Mouse (Mus musculus): ENCODE results near the gene Cmtm2a.

Cmtm2a gene

GRCm38 (mm10) chr8:104242038-104242644 lies 50.8 kb downstream of the Cmtm2a start:
- H3K36me3 ChIP-seq (ENCODE audit: insufficient read depth, low read length) = peaks cover 78% of the 10 kb centered on the region
- TF ChIP-seq CTCF (conservative IDR thresholded peaks at IDR 0.05; ENCODE audit: low read length) (no peak), POU5F1 (IDR thresholded peaks at IDR 0.05; ENCODE audit: borderline replicate concordance, low read length) (no peak), NANOG (IDR thresholded peaks at IDR 0.05; ENCODE audit: borderline replicate concordance, low read length) (no peak)
- H3K4me1 ChIP-seq (replicated peaks; ENCODE audit: low read depth, low read length) = peaks cover 6% of the 10 kb centered on the region
- no peaks in the 10 kb centered on the region for H3K9me3 ChIP-seq (ENCODE audit: low read length)
- H3K27me3 ChIP-seq (ENCODE audit: insufficient read depth, low read length) = no peaks in the 10 kb centered on the region
- no peak overlapping the region for H3K4me3 ChIP-seq (replicated peaks; ENCODE audit: low read length)

GRCm38 (mm10) chr8:104239418-104239861 lies 53.5 kb downstream of the Cmtm2a start:
- Histone ChIP-seq H3K4me3 (replicated peaks; ENCODE audit: low read length) (no peak overlapping the region), H3K9me3 (ENCODE audit: low read length) (no peaks in the 10 kb centered on the region), H3K27me3 (ENCODE audit: insufficient read depth, low read length) (no peaks in the 10 kb centered on the region), H3K4me1 (replicated peaks; ENCODE audit: low read depth, low read length) (0 out of 2 replicates have a peak, but pooled peaks cover 6% of the 10 kb centered on the region), H3K36me3 (ENCODE audit: insufficient read depth, low read length) (peaks cover 91% of the 10 kb centered on the region)
- TF ChIP-seq POU5F1 (IDR thresholded peaks at IDR 0.05; ENCODE audit: borderline replicate concordance, low read length) = no peak
- TF ChIP-seq NANOG (IDR thresholded peaks at IDR 0.05; ENCODE audit: borderline replicate concordance, low read length) = no peak
- no peak for TF ChIP-seq CTCF (conservative IDR thresholded peaks at IDR 0.05; ENCODE audit: low read length)

- Histone ChIP-seq H3K9me3 (ENCODE audit: low read length) (no peaks in the 10 kb centered on the region), H3K4me1 (replicated peaks; ENCODE audit: low read depth, low read length) (0 out of 2 replicates have a peak, but pooled peaks cover 8% of the 10 kb centered on the region), H3K27me3 (ENCODE audit: insufficient read depth, low read length) (no peaks in the 10 kb centered on the region), H3K4me3 (replicated peaks; ENCODE audit: low read length) (no peak overlapping the region), H3K36me3 (ENCODE audit: insufficient read depth, low read length) (peaks cover 89% of the 10 kb centered on the region)
- TF ChIP-seq NANOG (IDR thresholded peaks at IDR 0.05; ENCODE audit: borderline replicate concordance, low read length) (no peak), POU5F1 (IDR thresholded peaks at IDR 0.05; ENCODE audit: borderline replicate concordance, low read length) (no peak), CTCF (conservative IDR thresholded peaks at IDR 0.05; ENCODE audit: low read length) (no peak)
These were observed 58.4 kb downstream of the Cmtm2a start for GRCm38 (mm10) chr8:104234573-104234972.

- Histone ChIP-seq H3K9me3 (ENCODE audit: low read length) (no peaks in the 10 kb centered on the region), H3K27me3 (ENCODE audit: insufficient read depth, low read length) (no peaks in the 10 kb centered on the region), H3K36me3 (ENCODE audit: insufficient read depth, low read length) (peaks cover 88% of the 10 kb centered on the region), H3K4me1 (replicated peaks; ENCODE audit: low read depth, low read length) (0 out of 2 replicates have a peak, but pooled peaks cover 8% of the 10 kb centered on the region), H3K4me3 (replicated peaks; ENCODE audit: low read length) (no peak overlapping the region)
- TF ChIP-seq POU5F1 (IDR thresholded peaks at IDR 0.05; ENCODE audit: borderline replicate concordance, low read length) (no peak), NANOG (IDR thresholded peaks at IDR 0.05; ENCODE audit: borderline replicate concordance, low read length) (no peak), CTCF (conservative IDR thresholded peaks at IDR 0.05; ENCODE audit: low read length) (no peak)
These were observed 60.1 kb downstream of the Cmtm2a start for GRCm38 (mm10) chr8:104232919-104233318.

GRCm38 (mm10) chr8:104232039-104232438 lies 60.9 kb downstream of the Cmtm2a start:
- no peak overlapping the region for H3K4me3 ChIP-seq (replicated peaks; ENCODE audit: low read length)
- H3K36me3 ChIP-seq (ENCODE audit: insufficient read depth, low read length) = peaks cover 88% of the 10 kb centered on the region
- H3K4me1 ChIP-seq (replicated peaks; ENCODE audit: low read depth, low read length) = 0 out of 2 replicates have a peak, but pooled peaks cover 8% of the 10 kb centered on the region
- TF ChIP-seq NANOG (IDR thresholded peaks at IDR 0.05; ENCODE audit: borderline replicate concordance, low read length) (no peak), POU5F1 (IDR thresholded peaks at IDR 0.05; ENCODE audit: borderline replicate concordance, low read length) (no peak), CTCF (conservative IDR thresholded peaks at IDR 0.05; ENCODE audit: low read length) (no peak)
- H3K27me3 ChIP-seq (ENCODE audit: insufficient read depth, low read length) = no peaks in the 10 kb centered on the region
- no peaks in the 10 kb centered on the region for H3K9me3 ChIP-seq (ENCODE audit: low read length)
